Mouse (Mus musculus): ENCODE results near the gene Astn2.

GRCm38 (mm10) chr4:66175887-66176533 lies 228.4 kb downstream of the Astn2 start:
- TF ChIP-seq POLR2A (IDR thresholded peaks at IDR 0.05; ENCODE audit: insufficient read depth, low read depth, low read length) (no peak), CTCF (IDR thresholded peaks at IDR 0.05; ENCODE audit: insufficient read depth, low read depth, low read length) (no peak)
